Mouse (Mus musculus) ES-E14 (cell line): ENCODE data around the gene Mgmt.

ENCODE experiments used
- CHD2 ChIP-seq: IDR thresholded peaks from 2 replicates; pipeline ENCODE4 v1.6.1; 2014; ENCODE audit warnings: mild to moderate bottlenecking, low read depth, low read length, inconsistent platforms
- HCFC1 ChIP-seq: IDR thresholded peaks from 2 replicates; pipeline ENCODE4 v1.6.1; 2012; ENCODE audit warnings: low read length, inconsistent platforms, borderline replicate concordance; ENCODE audit not compliant: insufficient read depth
- MAFK ChIP-seq: IDR thresholded peaks from 2 replicates; pipeline ENCODE4 v1.6.1; 2014; ENCODE audit warnings: mild to moderate bottlenecking, low read depth, low read length, inconsistent platforms; ENCODE audit not compliant: insufficient read depth
- ZC3H11A ChIP-seq: IDR thresholded peaks from 2 replicates; pipeline ENCODE4 v1.6.1; 2012; ENCODE audit warnings: low read depth, mild to moderate bottlenecking, inconsistent platforms, low read length, borderline replicate concordance
- ZNF384 ChIP-seq: IDR thresholded peaks from 2 replicates; pipeline ENCODE4 v1.6.1; 2012; ENCODE audit warnings: low read depth, low read length, inconsistent platforms

DNA sequence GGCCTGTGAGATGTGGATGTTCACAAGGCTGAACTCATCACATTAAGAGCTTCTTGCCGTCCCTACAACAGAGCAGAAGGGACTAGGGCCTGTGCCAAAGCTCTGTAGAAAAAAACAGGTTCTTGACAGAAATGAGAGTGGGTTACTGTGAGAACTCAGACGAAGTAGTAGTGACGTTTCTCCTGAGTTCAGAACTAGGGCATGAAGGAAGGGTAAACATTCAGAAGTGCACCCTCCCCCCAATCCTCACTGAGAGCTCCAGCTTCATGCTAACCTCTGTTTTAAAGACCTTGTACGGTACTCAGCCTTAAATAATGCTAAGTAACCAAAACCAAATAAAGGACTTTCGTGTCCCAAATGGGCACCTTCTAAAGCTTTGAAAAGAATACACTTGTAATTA, 143.5 kb downstream of the Mgmt start:
- TF ChIP-seq CHD2: no peak
- TF ChIP-seq HCFC1: no peak
- no peak for TF ChIP-seq ZC3H11A
- TF ChIP-seq MAFK: no peak
- TF ChIP-seq ZNF384: no peak
